Mouse (Mus musculus) heart, postnatal 0 days (tissue): ENCODE results near the gene Syt12.

ENCODE experiments used
- CTCF ChIP-seq: IDR thresholded peaks from 2 replicates; pipeline ENCODE4 v1.5.1; 2016; ENCODE audit warnings: antibody characterized with exemption, control low read depth, low read depth
- EP300 ChIP-seq: IDR thresholded peaks from 2 replicates; pipeline ENCODE4 v1.6.1; 2016; ENCODE audit warnings: antibody characterized with exemption, low read depth

- TF ChIP-seq CTCF (no peak), EP300 (peak; percentile 87; the same call in 1 of the 2 replicates)
Measured at GRCm38 (mm10) chr19:4509986-4510963, 33.0 kb upstream of the Syt12 start, which contains the start of gene Pcx.
